Mouse (Mus musculus) ES-E14 (cell line): Measurements from ENCODE around the gene Fis1. TPM values are rescaled to one million over a fixed set of nuclear protein-coding genes. Genes with fewer than 3 reads are reported as not detected.

Source experiments
- DNase-seq: peaks from one replicate; pipeline ENCODE4 v3.0.0-alpha.2; 2013; ENCODE audit warnings: low read depth, low spot score
- H3K27ac ChIP-seq: 2 replicates; pipeline ENCODE4 v1.5.1; 2012; ENCODE audit warnings: low read depth, mild to moderate bottlenecking, low read length, moderate library complexity, mixed read lengths; ENCODE audit not compliant: poor library complexity, insufficient read depth, severe bottlenecking
- H3K36me3 ChIP-seq: 2 replicates; pipeline ENCODE4 v1.6.1; 2012; ENCODE audit warnings: mild to moderate bottlenecking, low read length, moderate library complexity, mixed read lengths; ENCODE audit not compliant: control insufficient read depth, poor library complexity, insufficient read depth, severe bottlenecking
- H3K4me1 ChIP-seq, 2 experiments: fragments of 150-350 bp in 1 of 2; sonication (generic) in 1 of 2; 2 replicates each; pipeline ENCODE4 v1.6.1; 2012; ENCODE audit warnings: low read length in 2 of 2, mild to moderate bottlenecking in 1 of 2, mixed read lengths in 1 of 2; ENCODE audit not compliant: control insufficient read depth in 2 of 2, insufficient read depth in 2 of 2, poor library complexity in 1 of 2
- H3K4me3 ChIP-seq, 2 experiments: fragments of 150-350 bp in 1 of 2; sonication (generic) in 1 of 2; 2 replicates each; pipeline ENCODE4 v1.5.1; 2012; ENCODE audit warnings: low read length in 2 of 2, low read depth in 1 of 2, mild to moderate bottlenecking in 1 of 2, mixed read lengths in 1 of 2; ENCODE audit not compliant: insufficient read depth in 1 of 2, poor library complexity in 1 of 2, severe bottlenecking in 1 of 2
- H3K9ac ChIP-seq: 2 replicates; pipeline ENCODE4 v1.6.1; 2012; ENCODE audit warnings: low read depth, mild to moderate bottlenecking, low read length, mixed read lengths; ENCODE audit not compliant: poor library complexity, insufficient read depth, severe bottlenecking
- H3K9me3 ChIP-seq: fragments of 150-350 bp; sonication (generic); 2 replicates; pipeline ENCODE4 v1.6.1; 2012; ENCODE audit warnings: low read depth, mild to moderate bottlenecking, low read length; ENCODE audit not compliant: control insufficient read depth, insufficient read depth
- CHD2 ChIP-seq: IDR thresholded peaks from 2 replicates; pipeline ENCODE4 v1.6.1; 2014; ENCODE audit warnings: mild to moderate bottlenecking, low read depth, low read length, inconsistent platforms
- HCFC1 ChIP-seq: IDR thresholded peaks from 2 replicates; pipeline ENCODE4 v1.6.1; 2012; ENCODE audit warnings: low read length, inconsistent platforms, borderline replicate concordance; ENCODE audit not compliant: insufficient read depth
- MAFK ChIP-seq: IDR thresholded peaks from 2 replicates; pipeline ENCODE4 v1.6.1; 2014; ENCODE audit warnings: mild to moderate bottlenecking, low read depth, low read length, inconsistent platforms; ENCODE audit not compliant: insufficient read depth
- ZC3H11A ChIP-seq: IDR thresholded peaks from 2 replicates; pipeline ENCODE4 v1.6.1; 2012; ENCODE audit warnings: low read depth, mild to moderate bottlenecking, inconsistent platforms, low read length, borderline replicate concordance
- ZNF384 ChIP-seq: IDR thresholded peaks from 2 replicates; pipeline ENCODE4 v1.6.1; 2012; ENCODE audit warnings: low read depth, low read length, inconsistent platforms
- in situ Hi-C, 2 experiments: fragments of 600-800 bp; cut with MboI; formaldehyde crosslinking; loops; one replicate each; pipeline ENCODE4 v1.15.1; 2025; ENCODE audit warnings: low sequenced_read_pairs in 2 of 2, inconsistent platforms in 1 of 2; ENCODE audit not compliant: unreplicated experiment in 2 of 2
- total RNA-seq: library from RNA; depleted of rRNA; stranded (reverse); fragments of 300-350 nt; gene quantifications from 2 replicates; pipeline ENCODE4 v1.2.3, GENCODE M21; 2012

The Fis1 gene
- total RNA-seq, 1 experiment = 114 TPM

DNA sequence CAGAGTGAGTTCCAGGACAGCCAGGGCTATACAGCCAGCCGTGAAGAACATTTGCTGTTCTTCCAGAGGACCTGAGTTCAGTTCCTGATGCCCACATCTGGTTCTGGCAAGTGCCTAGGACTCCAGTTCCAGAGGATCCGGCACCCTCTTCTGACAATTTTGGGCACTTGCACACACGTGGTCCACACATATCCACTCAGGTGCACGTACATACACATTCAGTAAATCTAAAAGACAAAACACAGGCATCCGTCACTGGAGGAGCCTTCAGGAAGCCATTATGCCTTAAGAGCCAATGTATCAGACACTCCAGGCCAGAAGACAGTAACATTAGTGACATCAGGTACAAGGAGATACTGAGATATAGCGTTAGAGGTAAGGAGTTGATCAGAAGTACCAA lies 2.6 kb upstream of the Fis1 start:
- Histone ChIP-seq H3K36me3 (no peaks in the 10 kb centered on the region), H3K9ac (no peak overlapping the region; the same call in 1 of the 2 replicates), H3K4me1 (peaks cover 3 to 15% of the 10 kb centered on the region in 2 experiments; a peak in 3 of 4 replicates), H3K27ac (peak overlapping the region; percentile 52; the same call in 1 of the 2 replicates), H3K9me3 (no peaks in the 10 kb centered on the region), H3K4me3 (no peak overlapping the region)
- in situ Hi-C loops = no loop called here
- no peak for DNase-seq
- no peak for TF ChIP-seq HCFC1

DNA sequence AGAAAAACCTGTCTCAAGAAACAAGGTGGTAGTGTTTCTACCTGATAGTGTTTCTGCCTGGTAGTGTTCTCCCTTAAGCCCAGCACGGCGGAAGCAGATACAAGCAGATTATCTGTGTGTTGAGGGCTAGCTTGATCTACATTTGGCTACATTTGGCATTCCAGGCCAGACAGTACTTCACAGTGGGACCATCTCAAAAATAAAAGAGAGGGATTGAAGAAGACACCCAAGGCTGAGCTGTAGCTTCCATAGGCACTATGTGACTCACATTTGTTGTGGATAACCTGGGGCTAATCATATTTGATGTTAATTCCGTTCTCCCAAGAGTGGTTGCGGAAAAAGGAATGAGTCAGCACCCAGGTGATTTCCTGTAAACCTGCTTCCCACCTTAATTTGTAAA lies 922 bp upstream of the Fis1 start:
- peaks cover 1% of the 10 kb centered on the region; the same call in 1 of the 2 replicates for H3K36me3 ChIP-seq
- peaks cover 4 to 19% of the 10 kb centered on the region in 2 experiments; a peak in 3 of 4 replicates for H3K4me1 ChIP-seq
- H3K27ac ChIP-seq = peak overlapping the region; percentile 79
- H3K9ac ChIP-seq = peak overlapping the region; percentile 46; the same call in 1 of the 2 replicates
- peak; percentile 80 for TF ChIP-seq MAFK
- TF ChIP-seq ZNF384 = no peak
- H3K9me3 ChIP-seq = no peaks in the 10 kb centered on the region
- peak overlapping the region; percentile 18 to 20; a peak in 2 of 4 replicates for H3K4me3 ChIP-seq
- in situ Hi-C loops = no loop called here
- no peak for DNase-seq

DNA sequence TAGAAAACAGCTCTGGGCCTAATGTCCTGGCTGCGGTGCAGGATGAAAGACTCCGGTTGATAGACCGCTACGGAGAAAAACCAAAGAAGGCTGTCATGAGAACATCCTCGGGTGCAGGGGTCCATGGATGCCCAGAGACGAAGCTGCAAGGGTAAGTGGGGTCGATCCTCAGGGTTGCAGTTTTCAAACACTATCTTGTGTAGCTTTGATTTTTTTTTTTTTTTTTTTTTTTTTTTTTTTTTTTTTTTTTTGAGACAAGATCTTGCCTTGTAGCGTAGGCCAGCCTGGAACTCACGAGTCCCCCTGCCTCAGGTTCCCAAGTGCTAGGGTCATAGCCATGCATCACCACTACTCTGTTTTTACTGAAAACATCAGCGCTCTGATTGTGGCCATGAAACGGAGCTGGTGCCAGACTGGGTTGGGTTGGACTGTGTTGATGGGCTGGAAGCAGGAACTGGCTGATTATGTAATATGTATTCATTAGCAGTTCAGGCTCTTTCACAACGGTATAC lies 421 bp downstream of the Fis1 start:
- in situ Hi-C loops = no loop called here
- peak overlapping the region; percentile 11; the same call in 1 of the 2 replicates for H3K27ac ChIP-seq
- peak overlapping the region; percentile 84 to 95 for H3K4me3 ChIP-seq
- DNase-seq = no peak
- H3K9me3 ChIP-seq = no peaks in the 10 kb centered on the region
- no peak for TF ChIP-seq ZC3H11A
- peak; percentile 91 for TF ChIP-seq ZNF384
- no peak for TF ChIP-seq CHD2
- TF ChIP-seq HCFC1 = no peak
- no peak for TF ChIP-seq MAFK
- H3K9ac ChIP-seq = peak overlapping the region; percentile 77
- peaks cover 1% of the 10 kb centered on the region; the same call in 1 of the 2 replicates for H3K36me3 ChIP-seq
- peaks cover 4 to 19% of the 10 kb centered on the region in 2 experiments; a peak in 3 of 4 replicates for H3K4me1 ChIP-seq

DNA sequence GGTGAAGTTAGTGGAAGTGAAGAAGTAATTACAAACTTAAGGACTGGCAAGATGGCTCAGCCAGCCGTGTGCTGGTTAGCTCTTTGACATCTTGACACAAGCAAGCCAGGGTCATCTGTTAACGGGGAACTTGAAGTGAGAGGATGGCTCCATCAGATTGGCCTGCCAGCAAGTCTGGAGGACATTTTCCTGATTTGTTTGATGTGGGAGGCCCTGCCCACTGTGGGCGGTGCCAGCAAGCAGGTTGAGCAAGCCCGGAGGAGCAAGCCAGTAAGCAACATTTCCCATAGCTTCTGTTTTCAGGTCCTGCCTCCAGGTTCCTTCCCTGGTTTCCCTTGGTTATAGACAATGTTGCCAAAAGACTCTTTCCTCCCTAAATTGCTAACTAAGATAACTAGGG lies 2.5 kb downstream of the Fis1 start:
- TF ChIP-seq MAFK (no peak), HCFC1 (no peak), ZNF384 (no peak), ZC3H11A (no peak)
- Histone ChIP-seq H3K4me3 (no peak overlapping the region), H3K4me1 (peaks cover 4 to 19% of the 10 kb centered on the region in 2 experiments; a peak in 3 of 4 replicates), H3K27ac (no peak overlapping the region), H3K9ac (no peak overlapping the region), H3K9me3 (no peaks in the 10 kb centered on the region), H3K36me3 (peaks cover 1% of the 10 kb centered on the region; the same call in 1 of the 2 replicates)
- no peak for DNase-seq
- in situ Hi-C loops = no loop called here

DNA sequence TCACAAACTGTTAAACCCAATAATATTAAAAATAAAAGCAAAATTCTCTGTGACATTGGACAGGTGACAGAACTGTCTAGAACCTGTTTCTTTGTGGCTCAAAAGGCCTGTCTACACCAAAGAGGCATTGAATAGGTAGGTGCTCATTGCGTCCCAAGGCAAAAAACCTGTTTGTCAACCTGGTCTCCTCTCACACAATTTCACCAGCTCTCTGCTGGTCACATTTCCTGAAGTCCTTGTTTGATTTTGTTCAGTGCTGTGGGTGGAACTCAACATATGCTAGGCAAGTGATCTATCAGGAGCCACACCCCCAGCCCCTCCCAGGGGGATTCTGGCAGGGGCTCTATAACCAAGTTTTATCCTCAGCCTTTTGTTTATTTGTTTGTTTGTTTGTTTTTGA lies 4.2 kb downstream of the Fis1 start:
- peaks cover 1% of the 10 kb centered on the region; the same call in 1 of the 2 replicates for H3K36me3 ChIP-seq
- no peak for TF ChIP-seq ZC3H11A
- no peak for TF ChIP-seq MAFK
- TF ChIP-seq ZNF384 = no peak
- TF ChIP-seq CHD2 = no peak
- TF ChIP-seq HCFC1 = no peak
- in situ Hi-C loops = no loop called here

More for the DNA sequence above, 4.2 kb downstream of the Fis1 start:
- no peak overlapping the region for H3K27ac ChIP-seq
- no peak overlapping the region for H3K4me3 ChIP-seq
- no peak overlapping the region for H3K9ac ChIP-seq
- H3K4me1 ChIP-seq = peaks cover 8 to 9% of the 10 kb centered on the region in 2 experiments; a peak in 2 of 4 replicates
- DNase-seq = no peak
- H3K9me3 ChIP-seq = no peaks in the 10 kb centered on the region
